Mouse (Mus musculus) heart, embryonic 11.5 days (tissue): ENCODE results near the gene Scaf11. TPM values are rescaled to one million over a fixed set of nuclear protein-coding genes. Genes with fewer than 3 reads are reported as not detected.

ENCODE experiments used
- ATAC-seq: fragments of 200-750 bp; cut with Nextera tagmentation; replicated peaks from 2 replicates; pipeline ENCODE4 v1.8.0; 2017; ENCODE audit warnings: moderate library complexity; ENCODE audit not compliant: insufficient number of reproducible peaks, low FRiP score, low TSS enrichment
- H3K27ac ChIP-seq: fragments of 300-500 bp; sonication (generic); 2 replicates; pipeline ENCODE4 v1.5.1; 2014; ENCODE audit warnings: mild to moderate bottlenecking, low read depth, low read length
- H3K27me3 ChIP-seq: fragments of 300-500 bp; sonication (generic); 2 replicates; pipeline ENCODE4 v1.6.1; 2014; ENCODE audit warnings: mild to moderate bottlenecking, low read length, mixed read lengths; ENCODE audit not compliant: control insufficient read depth, insufficient read depth
- H3K36me3 ChIP-seq: fragments of 300-500 bp; sonication (generic); 2 replicates; pipeline ENCODE4 v1.6.1; 2014; ENCODE audit warnings: mild to moderate bottlenecking, low read length, moderate library complexity, mixed read lengths; ENCODE audit not compliant: control insufficient read depth, insufficient read depth
- H3K4me1 ChIP-seq: fragments of 300-500 bp; sonication (generic); 2 replicates; pipeline ENCODE4 v1.6.1; 2014; ENCODE audit warnings: low read length; ENCODE audit not compliant: control insufficient read depth, insufficient read depth
- H3K4me2 ChIP-seq: fragments of 300-500 bp; sonication (generic); 2 replicates; pipeline ENCODE4 v1.6.1; 2014; ENCODE audit warnings: mild to moderate bottlenecking, moderate library complexity
- H3K4me3 ChIP-seq: fragments of 300-500 bp; sonication (generic); 2 replicates; pipeline ENCODE4 v1.5.1; 2014; ENCODE audit warnings: low read depth, low read length
- H3K9ac ChIP-seq: fragments of 300-500 bp; sonication (generic); 2 replicates; pipeline ENCODE4 v1.6.1; 2014; ENCODE audit warnings: mild to moderate bottlenecking, low read depth, low read length, moderate library complexity
- H3K9me3 ChIP-seq: fragments of 300-500 bp; sonication (generic); replicated peaks from 2 replicates; pipeline ENCODE4 v1.6.1; 2016; ENCODE audit warnings: low read length; ENCODE audit not compliant: control insufficient read depth
- WGBS: fragments of 180-500 bp; shearing (Covaris S2); extraction: QIAGEN DNeasy Blood & Tissue Kit; methylation state at CpG from one replicate; pipeline ENCODE4 v1.1.7; 2014; ENCODE audit not compliant: insufficient replicate concordance; 5-methylcytosine and 5-hydroxymethylcytosine counted together
- polyA plus RNA-seq: library from polyadenylated mRNA; unstranded; fragments of >200 nt; fragmentation: Nextera tagmentation; extraction: Ambion mirVana; gene quantifications from 2 replicates; pipeline ENCODE4 v1.2.1, GENCODE M21; 2014

Gene Scaf11
- polyA plus RNA-seq, 1 experiment from 2014 or later, result 77.3 TPM

- no peak for ATAC-seq
- Histone ChIP-seq H3K9ac (no peak overlapping the region), H3K27ac (no peak overlapping the region), H3K36me3 (no peaks in the 10 kb centered on the region), H3K27me3 (no peaks in the 10 kb centered on the region), H3K4me3 (no peak overlapping the region), H3K4me2 (no peak overlapping the region), H3K4me1 (no peaks in the 10 kb centered on the region), H3K9me3 (no peaks in the 10 kb centered on the region)
- 86% methylated on average over 15 of the region's 15 CpGs for WGBS
These were observed 13.3 kb upstream of the Scaf11 start for GRCm38 (mm10) chr15:96473920-96474319.

- no peak overlapping the region for H3K9ac ChIP-seq
These were observed 7.7 kb upstream of the Scaf11 start for GRCm38 (mm10) chr15:96468316-96468715.

GRCm38 (mm10) chr15:96467844-96468243, 7.2 kb upstream of the Scaf11 start:
- Histone ChIP-seq H3K36me3 (no peaks in the 10 kb centered on the region), H3K9ac (no peak overlapping the region), H3K4me2 (no peak overlapping the region), H3K4me3 (no peak overlapping the region), H3K4me1 (no peaks in the 10 kb centered on the region), H3K27me3 (no peaks in the 10 kb centered on the region), H3K9me3 (no peaks in the 10 kb centered on the region), H3K27ac (no peak overlapping the region)
- 64% methylated on average over 5 of the region's 5 CpGs for WGBS
- no peak for ATAC-seq

More at GRCm38 (mm10) chr15:96468316-96468715, 7.7 kb upstream of the Scaf11 start:
- Histone ChIP-seq H3K4me2 (no peak overlapping the region), H3K27ac (no peak overlapping the region), H3K4me3 (no peak overlapping the region), H3K36me3 (no peaks in the 10 kb centered on the region), H3K4me1 (no peaks in the 10 kb centered on the region), H3K9me3 (no peaks in the 10 kb centered on the region), H3K27me3 (no peaks in the 10 kb centered on the region)
- 90% methylated on average over 2 of the region's 2 CpGs for WGBS
- ATAC-seq, result no peak

- Histone ChIP-seq H3K4me2 (no peak overlapping the region), H3K27me3 (no peaks in the 10 kb centered on the region), H3K4me1 (peaks cover 4% of the 10 kb centered on the region), H3K9me3 (no peaks in the 10 kb centered on the region), H3K9ac (no peak overlapping the region), H3K4me3 (no peak overlapping the region), H3K27ac (no peak overlapping the region), H3K36me3 (no peaks in the 10 kb centered on the region)
- WGBS, result 87% methylated on average over 13 of the region's 13 CpGs
- ATAC-seq, result no peak
These were observed 5.8 kb upstream of the Scaf11 start for GRCm38 (mm10) chr15:96466362-96466903.

- Histone ChIP-seq H3K4me2 (no peak overlapping the region), H3K36me3 (no peaks in the 10 kb centered on the region), H3K4me3 (no peak overlapping the region), H3K4me1 (peaks cover 4% of the 10 kb centered on the region), H3K27me3 (no peaks in the 10 kb centered on the region), H3K9me3 (no peaks in the 10 kb centered on the region), H3K27ac (no peak overlapping the region), H3K9ac (no peak overlapping the region)
- no peak for ATAC-seq
- WGBS, result 58% methylated on average over 11 of the region's 11 CpGs
These were observed 4.4 kb upstream of the Scaf11 start for GRCm38 (mm10) chr15:96465076-96465475.

GRCm38 (mm10) chr15:96463821-96464220, 3.2 kb upstream of the Scaf11 start:
- ATAC-seq, result no peak
- Histone ChIP-seq H3K4me2 (no peak overlapping the region), H3K27me3 (no peaks in the 10 kb centered on the region), H3K36me3 (no peaks in the 10 kb centered on the region), H3K9me3 (no peaks in the 10 kb centered on the region), H3K27ac (no peak overlapping the region), H3K4me3 (no peak overlapping the region), H3K9ac (no peak overlapping the region), H3K4me1 (peaks cover 4% of the 10 kb centered on the region)
- WGBS, result 97% methylated on average over 15 of the region's 15 CpGs

- Histone ChIP-seq H3K4me2 (no peak overlapping the region; the same call in 1 of the 2 replicates), H3K36me3 (no peaks in the 10 kb centered on the region; the same call in 1 of the 2 replicates), H3K4me3 (no peak overlapping the region), H3K9me3 (no peaks in the 10 kb centered on the region), H3K27ac (no peak overlapping the region), H3K4me1 (peaks cover 10% of the 10 kb centered on the region), H3K27me3 (no peaks in the 10 kb centered on the region), H3K9ac (no peak overlapping the region)
- WGBS, result 91% methylated on average over 3 of the region's 3 CpGs
- no peak for ATAC-seq
These were observed 2.0 kb upstream of the Scaf11 start for GRCm38 (mm10) chr15:96462611-96463010.

GRCm38 (mm10) chr15:96461541-96462512, 1.2 kb upstream of the Scaf11 start:
- ATAC-seq, result peak; percentile 40; the same call in 1 of the 2 replicates
- peak overlapping the region; percentile 93 for H3K4me3 ChIP-seq
- H3K36me3 ChIP-seq, result no peaks in the 10 kb centered on the region; the same call in 1 of the 2 replicates
- no peaks in the 10 kb centered on the region for H3K27me3 ChIP-seq
- peaks cover 10% of the 10 kb centered on the region for H3K4me1 ChIP-seq
- peak overlapping the region; percentile 94 for H3K27ac ChIP-seq
- peak overlapping the region; percentile 78 for H3K4me2 ChIP-seq
- H3K9me3 ChIP-seq, result no peaks in the 10 kb centered on the region
- peak overlapping the region; percentile 85 for H3K9ac ChIP-seq
- WGBS, result 12% methylated on average over 22 of the region's 22 CpGs
